Mouse (Mus musculus) brain, adult 2 months (tissue): ENCODE data around the gene Anln.
"Not testable (repeated sequence)": the region's sequence is repeated elsewhere in the genome, so short reads cannot be mapped to it uniquely, and the experiment has no call there.

ENCODE experiments used
- DNase-seq: peaks from one replicate; pipeline ENCODE4 v3.0.0; 2011; ENCODE audit warnings: low read depth, low spot score

Anln gene

GRCm38 (mm10) chr9:22322381-22323211, 66.4 kb downstream of the Anln start:
- no peak for DNase-seq

- no peak for DNase-seq
These were observed 69.9 kb downstream of the Anln start for GRCm38 (mm10) chr9:22319109-22319508.

GRCm38 (mm10) chr9:22316047-22316446, 72.9 kb downstream of the Anln start:
- not testable (repeated sequence) for DNase-seq

- peak; percentile 26 for DNase-seq
These were observed 74.9 kb downstream of the Anln start for GRCm38 (mm10) chr9:22314066-22314465.

- no peak for DNase-seq
These were observed 75.8 kb downstream of the Anln start for GRCm38 (mm10) chr9:22313218-22313617.

DNA sequence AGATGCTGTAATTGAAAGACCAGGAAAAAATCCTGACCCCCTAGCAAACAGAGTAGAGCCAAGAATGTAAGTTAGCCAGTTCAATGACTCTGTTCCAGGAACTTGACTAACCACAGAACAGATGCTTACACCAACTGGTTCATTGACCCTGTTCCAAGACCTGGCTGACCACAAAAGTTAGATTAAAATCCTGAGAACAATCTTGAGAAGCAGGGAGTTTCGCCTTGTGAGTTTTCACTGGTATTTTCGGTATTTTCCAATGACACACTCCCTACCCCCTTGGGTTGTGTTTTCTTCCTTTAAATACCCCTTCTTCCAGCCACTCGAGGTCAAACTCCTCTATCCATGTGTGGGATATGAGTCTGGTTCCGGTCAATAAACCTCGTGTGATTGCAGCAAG, 79.3 kb downstream of the Anln start:
- no peak for DNase-seq

DNA sequence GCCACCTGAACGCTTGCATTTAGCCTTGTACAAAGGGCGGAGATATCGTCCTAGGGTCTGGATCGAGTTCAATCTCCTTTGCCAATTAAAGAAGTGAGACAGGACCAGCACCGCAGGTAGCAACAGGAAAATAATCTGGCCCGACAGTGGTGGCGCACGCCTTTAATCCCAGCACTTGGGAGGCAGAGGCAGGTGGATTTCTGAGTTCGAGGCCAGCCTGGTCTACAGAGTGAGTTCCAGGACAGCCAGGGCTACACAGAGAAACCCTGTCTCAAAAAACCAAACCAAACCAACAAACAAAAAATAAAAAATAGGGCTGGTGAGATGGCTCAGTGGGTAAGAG, 81.1 kb downstream of the Anln start:
- not testable (repeated sequence) for DNase-seq

DNA sequence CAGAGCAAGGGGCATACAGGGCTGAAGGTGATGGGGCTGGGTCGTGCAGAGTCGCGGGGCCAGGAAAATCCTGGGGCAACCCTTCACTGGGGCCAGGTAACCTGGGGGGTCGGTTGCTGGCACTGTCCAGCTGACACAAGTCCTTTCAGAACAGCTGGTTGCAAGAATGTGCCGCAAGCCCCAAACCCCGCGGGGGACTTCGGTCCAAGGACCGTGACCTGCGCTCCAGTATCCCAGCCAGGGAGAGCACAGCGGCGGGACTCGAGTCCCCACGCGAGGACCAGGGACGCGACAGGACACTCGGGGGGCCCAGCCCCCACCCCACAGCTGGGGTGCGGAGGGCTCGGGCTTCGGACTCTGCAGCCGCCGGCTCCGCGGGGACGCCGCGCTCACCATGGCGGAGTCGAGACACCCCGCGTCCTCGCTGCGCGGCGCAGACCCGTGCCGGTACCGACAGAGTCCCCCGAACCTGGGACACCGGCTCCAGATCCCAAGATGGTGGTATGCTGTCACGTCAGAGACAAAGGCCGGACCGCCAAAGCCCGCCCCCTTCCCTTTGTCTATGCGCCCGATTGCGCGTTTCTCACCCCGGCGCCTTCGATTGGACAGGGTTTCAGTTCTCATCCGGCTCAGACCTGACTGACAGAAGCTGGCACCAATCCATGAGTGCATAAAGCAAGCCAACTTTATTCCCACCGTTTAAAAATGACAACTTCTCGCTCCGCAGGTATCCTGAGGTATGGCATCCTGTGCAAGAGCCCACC, 81.7 kb downstream of the Anln start, which contains the start of gene Zfp810:
TSS of gene Zfp810 (minus strand) at position 493 of the 764 bp plus-strand sequence.
- peak; percentile 98 for DNase-seq

GRCm38 (mm10) chr9:22306726-22307125, 82.3 kb downstream of the Anln start:
- peak; percentile 35 for DNase-seq

- DNase-seq: no peak
These were observed 86.8 kb downstream of the Anln start for GRCm38 (mm10) chr9:22302199-22302598.
